Mouse (Mus musculus) megakaryocyte-erythroid progenitor cell, adult 5-6 weeks (primary cell): ENCODE measurements around the gene 1700020D05Rik. TPM values are rescaled to one million over a fixed set of nuclear protein-coding genes. Genes with fewer than 3 reads are reported as not detected.

Source experiments
- ATAC-seq: replicated peaks from 2 replicates; pipeline ENCODE4 v1.8.0; 2016; ENCODE audit warnings: mild to moderate bottlenecking, inconsistent platforms; ENCODE audit not compliant: severe bottlenecking, poor library complexity, low FRiP score, low TSS enrichment
- total RNA-seq, 2 experiments: library from RNA; stranded (forward) in 1 of 2; stranded (reverse) in 1 of 2; fragments of 200-1000, 215-1000 nt in 1 of 2; fragments of >200 nt in 1 of 2; fragmentation: Nextera tagmentation in 1 of 2; gene quantifications; 2 replicates each; pipeline ENCODE4 v1.2.3; 2014 to 2017

The 1700020D05Rik gene
- total RNA-seq (2014; fragmentation: Nextera tagmentation), result 1.6 and 4.6 TPM in 2 replicates
- total RNA-seq (2017), result 0.88 TPM in 1 of 2 replicates, not detected in the other

- ATAC-seq, result no peak
Measured at GRCm38 (mm10) chr19:5503687-5504086, at the start of gene 1700020D05Rik. Gene 1700020D05Rik, minus strand, starts transcription at chr19:5503787.

- no peak for ATAC-seq
Measured at GRCm38 (mm10) chr19:5547471-5548056, 44.0 kb upstream of the 1700020D05Rik start.

- ATAC-seq, result no peak
Measured at GRCm38 (mm10) chr19:5544031-5544430, 40.4 kb upstream of the 1700020D05Rik start.

- no peak for ATAC-seq
Measured at GRCm38 (mm10) chr19:5543362-5543761, 39.8 kb upstream of the 1700020D05Rik start.

GRCm38 (mm10) chr19:5538786-5539185 is 35.2 kb upstream of the 1700020D05Rik start:
- no peak for ATAC-seq

- no peak for ATAC-seq
Measured at GRCm38 (mm10) chr19:5532520-5532919, 28.9 kb upstream of the 1700020D05Rik start.

- ATAC-seq, result no peak
Measured at GRCm38 (mm10) chr19:5530138-5530524, 26.5 kb upstream of the 1700020D05Rik start.

GRCm38 (mm10) chr19:5529325-5530137 is 25.9 kb upstream of the 1700020D05Rik start:
- ATAC-seq, result peak; percentile 98

GRCm38 (mm10) chr19:5525204-5525603 is 21.6 kb upstream of the 1700020D05Rik start:
- no peak for ATAC-seq

- no peak for ATAC-seq
Measured at GRCm38 (mm10) chr19:5518721-5519120, 15.1 kb upstream of the 1700020D05Rik start.

- ATAC-seq, result no peak
Measured at GRCm38 (mm10) chr19:5516906-5517505, 13.4 kb upstream of the 1700020D05Rik start.

- ATAC-seq, result peak; percentile 64
Measured at GRCm38 (mm10) chr19:5515840-5516777, 12.5 kb upstream of the 1700020D05Rik start.

GRCm38 (mm10) chr19:5513005-5513349 is 9.4 kb upstream of the 1700020D05Rik start:
- ATAC-seq, result no peak

- ATAC-seq, result no peak
Measured at GRCm38 (mm10) chr19:5512091-5513004, 8.8 kb upstream of the 1700020D05Rik start.

- no peak for ATAC-seq
Measured at GRCm38 (mm10) chr19:5511074-5511632, 7.6 kb upstream of the 1700020D05Rik start.

GRCm38 (mm10) chr19:5510031-5511026 is 6.7 kb upstream of the 1700020D05Rik start, which contains the start of gene Snx32:
Gene Snx32, minus strand, starts transcription at chr19:5510538.
- ATAC-seq, result peak; percentile 99

GRCm38 (mm10) chr19:5500330-5500875 is 3.2 kb downstream of the 1700020D05Rik start:
- no peak for ATAC-seq
